Mouse (Mus musculus) heart, embryonic 10.5 days (tissue): ENCODE measurements around the gene Enah. TPM values are rescaled to one million over a fixed set of nuclear protein-coding genes. Genes with fewer than 3 reads are reported as not detected.
A peak's percentile ranks its signal among the peaks of the same experiment; 100 is the strongest.

ENCODE experiments used
- DNase-seq: peaks from one replicate; pipeline ENCODE4 v3.0.0-alpha.2; 2017; ENCODE audit warnings: low spot score
- H3K27ac ChIP-seq: fragments of 300-500 bp; sonication (generic); 2 replicates; pipeline ENCODE4 v1.5.1; 2016; ENCODE audit warnings: mild to moderate bottlenecking
- H3K27me3 ChIP-seq: fragments of 300-500 bp; sonication (generic); 2 replicates; pipeline ENCODE4 v1.6.1; 2016; ENCODE audit warnings: mild to moderate bottlenecking; ENCODE audit not compliant: poor library complexity, insufficient read depth, severe bottlenecking
- H3K36me3 ChIP-seq: fragments of 300-500 bp; sonication (generic); 2 replicates; pipeline ENCODE4 v1.6.1; 2016; ENCODE audit warnings: mild to moderate bottlenecking, moderate library complexity
- H3K4me1 ChIP-seq: fragments of 300-500 bp; sonication (generic); 2 replicates; pipeline ENCODE4 v1.6.1; 2016; ENCODE audit warnings: mild to moderate bottlenecking
- H3K4me3 ChIP-seq: fragments of 300-500 bp; sonication (generic); 2 replicates; pipeline ENCODE4 v1.5.1; 2016; ENCODE audit warnings: mild to moderate bottlenecking, moderate library complexity
- H3K9me3 ChIP-seq: fragments of 300-500 bp; sonication (generic); 2 replicates; pipeline ENCODE4 v1.6.1; 2016; ENCODE audit warnings: mild to moderate bottlenecking, moderate library complexity
- WGBS: fragments of 180-500 bp; shearing (Covaris S2); methylation state at CpG from one replicate; pipeline ENCODE4 v1.1.7; 2016; 5-methylcytosine and 5-hydroxymethylcytosine counted together
- polyA plus RNA-seq: library from polyadenylated mRNA; unstranded; fragments of >200 nt; fragmentation: Nextera tagmentation; extraction: Ambion mirVana; gene quantifications from 2 replicates; pipeline ENCODE4 v1.2.1, GENCODE M21; 2016

The Enah gene
- polyA plus RNA-seq, 1 experiment from 2014 or later: 24.5 TPM

DNA sequence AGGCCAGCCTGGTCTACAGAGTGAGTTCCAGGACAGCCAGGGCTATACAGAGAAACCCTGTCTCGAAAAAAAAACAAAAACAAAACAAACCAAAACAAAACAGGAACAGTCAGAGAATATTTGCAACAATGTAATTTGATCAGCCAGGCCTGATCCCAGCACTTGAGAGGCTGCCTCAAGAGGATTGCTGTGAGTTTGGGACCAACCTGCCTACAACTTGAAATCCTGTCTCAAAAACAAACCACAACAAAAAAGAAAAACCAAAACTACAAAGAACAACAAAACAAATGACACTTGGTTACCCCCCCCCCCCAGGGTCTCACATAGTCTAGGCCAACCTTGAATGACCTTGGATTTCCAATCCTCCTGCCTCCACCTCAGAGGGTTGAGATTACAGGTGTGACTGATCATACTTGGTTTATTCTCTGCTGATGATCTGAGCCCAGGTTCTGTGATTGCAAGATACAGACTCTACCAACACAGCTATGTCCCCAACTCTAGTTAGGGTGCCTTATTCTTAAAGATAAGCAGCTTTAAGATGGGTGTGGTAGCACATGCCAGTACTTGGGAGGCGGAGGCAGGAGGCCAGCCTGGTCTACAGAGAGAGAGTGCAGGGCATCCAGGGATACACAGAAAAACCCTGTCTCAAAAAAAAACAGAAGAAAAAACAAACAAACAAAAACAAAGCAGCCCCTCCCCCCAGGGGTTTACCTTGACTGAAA is 158.4 kb downstream of the Enah start:
- H3K27ac ChIP-seq: no peak overlapping the region
- H3K9me3 ChIP-seq: no peaks in the 10 kb centered on the region
- no peak overlapping the region for H3K4me3 ChIP-seq
- peaks cover 5% of the 10 kb centered on the region; the same call in 1 of the 2 replicates for H3K27me3 ChIP-seq
- no peaks in the 10 kb centered on the region for H3K36me3 ChIP-seq
- no peak for DNase-seq
- H3K4me1 ChIP-seq: peaks cover 15% of the 10 kb centered on the region
- WGBS: 66% methylated on average over 2 of the region's 2 CpGs

DNA sequence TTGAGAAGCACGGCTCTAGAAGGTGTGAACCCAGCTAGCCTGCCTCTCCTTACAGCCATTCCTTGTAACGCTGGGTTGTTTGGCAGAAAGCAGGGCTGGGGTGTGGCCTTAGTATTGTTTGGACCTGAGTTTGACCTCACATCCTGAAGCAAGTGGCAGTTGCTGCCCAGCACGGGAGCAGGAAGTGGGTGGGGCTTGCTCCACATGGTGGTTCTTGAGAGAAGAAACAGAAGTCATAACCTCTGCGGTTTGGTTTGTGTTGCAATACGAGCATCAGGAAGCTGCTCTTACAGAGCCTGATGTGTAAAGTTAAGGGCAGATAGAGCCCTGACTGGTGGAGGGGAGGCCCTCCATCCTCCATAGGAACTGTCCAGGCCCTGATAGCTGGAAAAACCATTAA is 159.1 kb downstream of the Enah start:
- Histone ChIP-seq H3K4me1 (peaks cover 15% of the 10 kb centered on the region), H3K27me3 (peaks cover 5% of the 10 kb centered on the region; the same call in 1 of the 2 replicates), H3K4me3 (no peak overlapping the region), H3K9me3 (no peaks in the 10 kb centered on the region), H3K36me3 (no peaks in the 10 kb centered on the region), H3K27ac (peak overlapping the region; percentile 62)
- 25% methylated on average over 5 of the region's 5 CpGs for WGBS
- peak; percentile 83 for DNase-seq

DNA sequence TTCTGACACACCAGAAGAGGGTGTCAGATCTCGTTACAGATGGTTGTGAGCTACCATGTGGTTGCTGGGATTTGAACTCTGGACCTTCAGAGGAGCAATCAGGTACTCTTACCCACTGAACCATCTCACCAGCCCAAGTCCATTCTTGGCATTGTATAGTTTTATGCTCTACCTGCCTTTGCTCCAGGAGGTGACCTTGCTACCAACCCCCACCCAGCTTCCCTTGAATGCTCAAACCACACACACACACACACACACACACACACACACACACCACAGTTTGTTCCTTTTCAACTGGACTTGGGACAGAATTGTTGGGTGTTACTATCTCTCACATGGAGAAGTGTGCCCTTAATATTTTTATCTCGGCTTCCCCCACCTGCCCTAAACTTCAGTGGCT is 163.5 kb downstream of the Enah start:
- Histone ChIP-seq H3K36me3 (no peaks in the 10 kb centered on the region), H3K4me3 (no peak overlapping the region), H3K27me3 (no peaks in the 10 kb centered on the region), H3K27ac (no peak overlapping the region), H3K9me3 (no peaks in the 10 kb centered on the region), H3K4me1 (peaks cover 26% of the 10 kb centered on the region)
- no peak for DNase-seq
- 71% methylated on average over 2 of the region's 2 CpGs for WGBS

DNA sequence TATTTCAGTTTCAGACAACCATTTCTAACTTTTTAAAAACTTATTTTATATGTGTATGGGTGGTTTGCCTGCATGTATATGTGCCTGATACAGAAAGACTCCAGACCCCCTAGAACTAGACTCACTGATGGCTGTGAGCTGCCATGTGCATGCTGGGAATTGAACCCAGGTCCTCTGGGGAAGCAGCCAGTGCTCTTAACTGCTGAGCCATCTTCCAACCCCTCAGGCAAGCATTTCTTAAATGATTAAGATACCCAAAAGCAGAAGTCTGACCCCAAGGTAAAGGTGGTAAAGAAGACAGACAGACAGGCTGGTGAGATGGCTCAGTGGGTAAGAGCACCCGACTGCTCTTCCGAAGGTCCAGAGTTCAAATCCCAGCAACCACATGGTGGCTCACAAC is 165.0 kb downstream of the Enah start:
- DNase-seq: no peak
- no peak overlapping the region for H3K27ac ChIP-seq
- H3K4me3 ChIP-seq: no peak overlapping the region
- no peaks in the 10 kb centered on the region for H3K36me3 ChIP-seq
- peaks cover 20% of the 10 kb centered on the region for H3K4me1 ChIP-seq
- WGBS: 88% methylated on average over 2 of the region's 2 CpGs
- H3K9me3 ChIP-seq: no peaks in the 10 kb centered on the region
- H3K27me3 ChIP-seq: no peaks in the 10 kb centered on the region

DNA sequence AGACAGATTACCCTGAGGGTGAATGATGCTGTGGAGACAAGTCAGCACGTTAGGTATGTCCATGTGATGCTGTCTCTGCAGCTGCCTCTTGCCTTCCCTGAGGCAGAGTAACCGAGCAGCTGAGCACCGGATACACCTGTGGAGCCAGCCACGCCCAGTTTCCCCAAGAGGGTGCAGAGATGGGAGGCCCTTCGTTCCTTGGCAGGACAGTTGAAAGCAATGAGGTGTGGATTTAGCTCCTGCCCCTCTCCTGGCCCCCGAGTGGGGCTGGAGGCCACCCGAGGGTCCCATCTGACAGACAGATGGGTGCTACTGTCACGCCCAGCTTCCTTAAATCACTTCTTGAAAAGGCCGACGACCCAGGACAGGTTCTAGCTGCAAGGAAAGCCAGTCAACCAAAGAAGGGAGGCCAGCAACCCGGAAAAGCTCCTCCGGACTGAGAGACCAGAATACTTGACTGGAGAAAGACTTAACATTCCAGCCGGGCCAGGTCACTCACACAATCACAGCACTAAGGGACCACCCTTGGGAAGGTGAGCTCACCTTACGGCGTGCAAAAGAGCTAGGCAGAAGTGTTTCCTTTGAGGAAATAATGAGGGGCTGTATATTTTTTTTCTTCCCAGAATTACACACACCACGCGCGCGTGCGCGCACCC is 166.6 kb downstream of the Enah start:
- WGBS: 10% methylated on average over 21 of the region's 21 CpGs
- no peak for DNase-seq
- Histone ChIP-seq H3K4me1 (peaks cover 23% of the 10 kb centered on the region), H3K27ac (peak overlapping the region; percentile 56; the same call in 1 of the 2 replicates), H3K4me3 (peak overlapping the region; percentile 53), H3K9me3 (no peaks in the 10 kb centered on the region), H3K36me3 (no peaks in the 10 kb centered on the region), H3K27me3 (no peaks in the 10 kb centered on the region)

DNA sequence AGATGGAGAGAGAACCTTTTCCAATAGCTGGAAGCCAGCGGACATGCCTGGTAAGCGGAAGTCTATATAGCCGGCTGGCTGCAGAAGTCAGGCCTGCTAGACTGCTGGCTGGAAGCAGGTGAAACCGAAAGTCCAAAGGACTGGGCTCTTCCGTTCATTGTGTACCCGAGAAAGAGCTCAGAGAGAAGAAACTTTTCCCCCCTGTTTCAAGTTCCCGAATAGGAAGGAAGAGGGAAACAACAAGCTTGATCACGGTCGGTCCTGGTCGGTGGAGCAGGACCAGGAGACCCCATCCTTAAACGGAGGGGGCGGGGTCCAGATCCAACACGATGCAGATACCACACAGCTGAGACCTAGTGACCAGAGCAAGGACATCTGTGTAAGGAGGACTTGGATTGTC is 167.3 kb downstream of the Enah start:
- WGBS: 35% methylated on average over 13 of the region's 13 CpGs
- no peaks in the 10 kb centered on the region for H3K36me3 ChIP-seq
- no peak for DNase-seq
- H3K27ac ChIP-seq: 0 out of 2 replicates have a peak overlapping the region, but pooled peaks have one; percentile 29
- no peaks in the 10 kb centered on the region for H3K9me3 ChIP-seq
- peak overlapping the region; percentile 53 for H3K4me3 ChIP-seq
- H3K27me3 ChIP-seq: no peaks in the 10 kb centered on the region
- peaks cover 25% of the 10 kb centered on the region for H3K4me1 ChIP-seq

DNA sequence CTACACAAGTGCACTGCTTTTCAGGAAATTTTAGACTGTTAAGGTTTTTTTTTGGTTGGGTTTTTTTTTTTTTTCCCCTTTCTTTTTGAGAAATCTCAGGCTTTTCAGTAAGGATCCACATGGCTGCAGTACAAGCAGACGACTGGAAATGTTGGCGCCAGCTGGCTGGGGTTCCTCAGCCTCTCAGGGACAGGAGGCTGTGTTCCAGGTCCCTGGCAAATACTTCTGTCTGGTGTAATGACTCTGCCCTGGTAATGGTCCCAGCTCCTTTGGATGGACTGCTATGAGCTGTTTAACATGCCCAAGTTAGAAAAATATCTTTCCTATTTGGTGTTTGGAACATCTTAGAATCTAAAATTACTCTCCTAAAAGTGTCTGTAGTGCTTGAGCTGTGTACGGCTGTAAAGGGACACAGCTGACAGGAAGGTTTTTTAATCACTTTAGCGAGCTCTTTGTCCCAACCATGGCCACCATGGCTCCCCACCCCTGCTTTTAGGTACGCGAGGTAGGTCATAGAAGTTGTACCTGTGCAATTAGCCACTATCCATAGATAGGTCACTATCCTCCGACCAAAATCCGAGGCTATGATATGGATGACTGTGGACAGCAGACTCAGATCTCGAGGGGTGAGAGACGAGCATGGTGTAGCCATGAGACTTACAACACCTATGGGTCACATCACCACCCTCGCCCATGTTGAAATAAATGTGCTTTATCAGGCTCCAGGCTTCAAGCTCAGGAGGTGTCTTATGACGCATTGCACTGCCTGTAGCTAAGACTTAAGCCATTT is 168.1 kb downstream of the Enah start:
- 65% methylated on average over 12 of the region's 12 CpGs for WGBS

DNA sequence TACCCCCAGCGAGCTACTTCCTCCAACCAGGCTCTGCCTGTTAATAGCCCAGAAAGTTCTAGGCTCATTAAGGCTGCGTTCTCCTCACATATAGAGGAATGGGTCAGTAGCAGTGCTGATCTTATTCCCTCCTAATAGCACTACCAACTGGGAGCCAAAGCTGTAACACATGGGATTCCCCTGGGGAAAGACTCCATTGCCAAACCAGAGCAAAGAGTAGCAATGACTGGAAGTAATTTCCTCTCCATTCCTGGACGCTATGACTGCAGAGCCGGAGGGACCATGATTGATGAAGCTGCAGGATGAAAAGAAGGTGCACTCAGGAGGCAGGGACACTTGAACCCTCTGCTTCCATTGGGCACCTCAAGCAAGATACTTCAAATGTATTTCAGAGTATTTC is 169.3 kb downstream of the Enah start:
- WGBS: 80% methylated on average over 4 of the region's 4 CpGs
- Histone ChIP-seq H3K36me3 (no peaks in the 10 kb centered on the region), H3K4me3 (no peak overlapping the region), H3K9me3 (no peaks in the 10 kb centered on the region), H3K27ac (no peak overlapping the region), H3K27me3 (no peaks in the 10 kb centered on the region), H3K4me1 (peaks cover 25% of the 10 kb centered on the region)
- no peak for DNase-seq

More for the DNA sequence above, 168.1 kb downstream of the Enah start:
- peaks cover 25% of the 10 kb centered on the region for H3K4me1 ChIP-seq
- no peak overlapping the region; the same call in 1 of the 2 replicates for H3K4me3 ChIP-seq
- 0 out of 2 replicates have a peak overlapping the region, but pooled peaks have one; percentile 29 for H3K27ac ChIP-seq
- H3K9me3 ChIP-seq: no peaks in the 10 kb centered on the region
- no peak for DNase-seq
- H3K36me3 ChIP-seq: no peaks in the 10 kb centered on the region
- H3K27me3 ChIP-seq: no peaks in the 10 kb centered on the region

DNA sequence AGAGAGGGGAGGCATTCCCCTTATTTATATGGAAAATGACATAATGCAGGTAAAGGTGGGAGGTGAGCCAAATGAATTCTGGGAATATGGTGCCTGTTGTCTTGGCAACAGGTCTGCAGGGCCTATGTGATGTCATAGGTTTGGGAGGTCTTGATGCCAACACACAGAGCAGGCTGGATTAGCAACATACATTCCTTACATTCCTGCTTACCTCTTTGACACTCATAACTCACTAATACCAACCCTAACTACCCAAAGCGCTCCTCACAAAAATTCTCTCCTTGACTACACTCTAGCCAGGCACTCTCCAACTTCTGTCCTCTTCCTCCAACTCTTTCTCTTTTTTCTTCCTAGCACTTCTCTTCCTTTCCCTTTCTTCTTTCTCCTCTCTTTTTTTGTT is 171.6 kb downstream of the Enah start:
- no peak for DNase-seq

DNA sequence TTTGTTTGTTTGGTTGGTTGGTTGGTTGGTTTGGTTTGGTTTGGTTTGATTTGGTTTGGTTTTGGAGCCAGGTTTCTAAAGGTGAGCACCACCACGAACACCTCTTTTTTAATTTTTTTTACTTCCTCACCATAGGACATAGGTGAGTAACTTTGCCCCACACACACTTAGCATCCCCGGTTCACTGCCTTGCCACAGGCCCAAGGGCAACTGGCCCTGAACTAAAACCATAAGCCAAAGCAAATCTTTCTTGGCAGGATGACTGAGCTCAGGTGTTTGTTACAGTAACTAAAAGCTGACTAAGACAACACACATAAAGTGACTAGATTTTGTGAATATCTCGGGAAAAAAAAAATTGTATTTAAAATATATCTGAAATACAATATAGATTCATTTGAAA is 172.4 kb downstream of the Enah start:
- 84% methylated on average over 3 of the region's 3 CpGs for WGBS
- Histone ChIP-seq H3K4me3 (no peak overlapping the region), H3K36me3 (no peaks in the 10 kb centered on the region), H3K4me1 (peaks cover 22% of the 10 kb centered on the region), H3K9me3 (no peaks in the 10 kb centered on the region), H3K27me3 (0 out of 2 replicates have a peak, but pooled peaks cover 5% of the 10 kb centered on the region), H3K27ac (no peak overlapping the region)
- no peak for DNase-seq

More for the DNA sequence above, 171.6 kb downstream of the Enah start:
- Histone ChIP-seq H3K9me3 (no peaks in the 10 kb centered on the region), H3K4me3 (no peak overlapping the region), H3K36me3 (no peaks in the 10 kb centered on the region), H3K4me1 (peaks cover 22% of the 10 kb centered on the region), H3K27me3 (0 out of 2 replicates have a peak, but pooled peaks cover 5% of the 10 kb centered on the region), H3K27ac (no peak overlapping the region)
- 79% methylated on average over 1 of the region's 1 CpGs for WGBS
